Mouse (Mus musculus) testis, postnatal 10 days (tissue): ENCODE measurements around the gene Polr1d.
A peak's percentile ranks its signal among the peaks of the same experiment; 100 is the strongest.

Experiments
- DNase-seq: peaks from one replicate; pipeline ENCODE4 v3.0.0; 2021; ENCODE audit warnings: low spot score

Gene Polr1d

GRCm38 (mm10) chr5:147055572-147056245 is 21.1 kb upstream of the Polr1d start:
- DNase-seq: no peak

- no peak for DNase-seq
These were observed 20.0 kb upstream of the Polr1d start for GRCm38 (mm10) chr5:147056712-147057290.

- DNase-seq: no peak
These were observed 19.0 kb upstream of the Polr1d start for GRCm38 (mm10) chr5:147057626-147058414.

GRCm38 (mm10) chr5:147058661-147059060 is 18.2 kb upstream of the Polr1d start:
- DNase-seq: no peak

GRCm38 (mm10) chr5:147059319-147059718 is 17.5 kb upstream of the Polr1d start:
- DNase-seq: no peak

GRCm38 (mm10) chr5:147060024-147060423 is 16.8 kb upstream of the Polr1d start:
- no peak for DNase-seq

GRCm38 (mm10) chr5:147063215-147063661 is 13.6 kb upstream of the Polr1d start:
- no peak for DNase-seq

GRCm38 (mm10) chr5:147066129-147066528 is 10.7 kb upstream of the Polr1d start:
- no peak for DNase-seq

GRCm38 (mm10) chr5:147066965-147067364 is 9.9 kb upstream of the Polr1d start:
- DNase-seq: no peak

- no peak for DNase-seq
These were observed 8.0 kb upstream of the Polr1d start for GRCm38 (mm10) chr5:147068876-147069275.

- no peak for DNase-seq
These were observed 5.9 kb upstream of the Polr1d start for GRCm38 (mm10) chr5:147070791-147071516.

GRCm38 (mm10) chr5:147071886-147072285 is 5.0 kb upstream of the Polr1d start:
- DNase-seq: no peak

- DNase-seq: no peak
These were observed 3.0 kb upstream of the Polr1d start for GRCm38 (mm10) chr5:147073805-147074204.

GRCm38 (mm10) chr5:147075103-147076025 is 1.5 kb upstream of the Polr1d start:
- DNase-seq: no peak

- DNase-seq: peak; percentile 97
These were observed 638 bp upstream of the Polr1d start, which contains the start of gene Lnx2 for GRCm38 (mm10) chr5:147076026-147076798. TSS of gene Lnx2 (minus strand) at chr5:147076586.

- peak; percentile 98 for DNase-seq
These were observed 620 bp downstream of the Polr1d start for GRCm38 (mm10) chr5:147077305-147078034.

GRCm38 (mm10) chr5:147078110-147078900 is 1.5 kb downstream of the Polr1d start:
- no peak for DNase-seq

- peak; percentile 60 for DNase-seq
These were observed 8.5 kb downstream of the Polr1d start for GRCm38 (mm10) chr5:147085201-147085894.
